Mouse (Mus musculus): ENCODE measurements around the gene Tmprss9. TPM values are rescaled to one million over a fixed set of nuclear protein-coding genes. Genes with fewer than 3 reads are reported as not detected.

The Tmprss9 gene
- total and polyA plus RNA-seq, 3 experiments, result 0.15 to 0.25 TPM; not detected in 1

DNA sequence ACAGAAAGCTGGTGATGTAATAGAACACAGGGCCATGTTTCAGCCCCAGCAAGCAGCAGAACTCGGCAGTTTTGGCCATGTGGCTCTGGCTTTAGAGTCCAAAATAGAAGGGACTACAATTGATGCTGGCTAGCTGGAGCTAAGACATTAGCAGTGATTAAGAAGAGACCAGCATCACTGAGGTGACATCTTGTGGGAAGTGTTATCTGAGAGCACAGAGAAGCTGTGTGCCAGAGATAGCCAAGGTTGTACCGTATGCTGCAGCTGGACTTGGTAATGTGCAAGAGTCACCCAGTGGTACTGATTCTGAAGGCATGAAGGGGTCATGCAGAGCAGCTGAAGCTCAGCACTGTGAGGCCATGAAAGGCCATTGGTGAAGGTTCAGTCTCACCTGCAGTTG, 43.6 kb downstream of the Tmprss9 start:
- DNase-seq (ENCODE audit: low read depth, low spot score), result peak; percentile 46
- Histone ChIP-seq H3K27me3 (ENCODE audit: control insufficient read depth in 1 of 2, insufficient read depth in 2 of 2, low read length in 2 of 2) (no peaks in the 10 kb centered on the region; a peak in 1 of 4 replicates), H3K36me3 (ENCODE audit: control insufficient read depth in 1 of 2, insufficient read depth in 2 of 2, low read length in 2 of 2) (peaks cover 0 to 2% of the 10 kb centered on the region in 2 experiments; a peak in 1 of 4 replicates), H3K79me2 (ENCODE audit: control insufficient read depth, insufficient read depth, low read length, poor library complexity) (peaks cover 6% of the 10 kb centered on the region), H3K4me3 (ENCODE audit: control insufficient read depth in 1 of 2, insufficient read depth in 1 of 2, low read depth in 2 of 2, low read length in 2 of 2) (no peak overlapping the region), H3K9ac (ENCODE audit: control insufficient read depth, low read depth, low read length, poor library complexity, severe bottlenecking) (no peak overlapping the region), H3K27ac (ENCODE audit: control insufficient read depth, low read depth, low read length) (no peak overlapping the region), H3K9me3 (replicated peaks; ENCODE audit: insufficient read depth, low read length) (no peaks in the 10 kb centered on the region), H3K4me1 (ENCODE audit: control insufficient read depth in 1 of 2, insufficient read depth in 2 of 2, low read length in 2 of 2) (peaks cover 0 to 8% of the 10 kb centered on the region in 2 experiments; a peak in 1 of 4 replicates)
- no peak for TF ChIP-seq GABPA (IDR thresholded peaks at IDR 0.05; ENCODE audit: low read depth, low read length)
- TF ChIP-seq RCOR1 (IDR thresholded peaks at IDR 0.05; ENCODE audit: low read depth, low read length), result peak; percentile 66
- TF ChIP-seq ZKSCAN1 (IDR thresholded peaks at IDR 0.05; ENCODE audit: low read depth, low read length), result no peak
- no peak for TF ChIP-seq KAT2A (conservative IDR thresholded peaks at IDR 0.05; ENCODE audit: low read depth, low read length)
- no peak for TF ChIP-seq CHD2 (IDR thresholded peaks at IDR 0.05; ENCODE audit: low read length)
- no peak for TF ChIP-seq USF2 (IDR thresholded peaks at IDR 0.05; ENCODE audit: borderline replicate concordance in 1 of 2, insufficient read depth in 1 of 2, low read depth in 1 of 2, low read length in 2 of 2)
- no peak for TF ChIP-seq ZC3H11A (IDR thresholded peaks at IDR 0.05; ENCODE audit: low read depth, low read length)
- TF ChIP-seq NELFE (IDR thresholded peaks at IDR 0.05; ENCODE audit: low read depth, low read length), result no peak
- TF ChIP-seq ELF1 (IDR thresholded peaks at IDR 0.05; ENCODE audit: low read depth, low read length), result no peak
- TF ChIP-seq GATA1 (IDR thresholded peaks at IDR 0.05; ENCODE audit: low read depth, low read length), result peak; percentile 70
- TF ChIP-seq POLR2AphosphoS5 (IDR thresholded peaks at IDR 0.05; ENCODE audit: borderline replicate concordance, low read depth, low read length), result no peak
- peak; percentile 80 for TF ChIP-seq TAL1 (IDR thresholded peaks at IDR 0.05; ENCODE audit: low read length)
- no peak for TF ChIP-seq MAZ (IDR thresholded peaks at IDR 0.05; ENCODE audit: low read depth, low read length)
- no peak for TF ChIP-seq UBTF (IDR thresholded peaks at IDR 0.05; ENCODE audit: borderline replicate concordance, insufficient read depth, low read depth, low read length)
- no peak for TF ChIP-seq CHD1 (IDR thresholded peaks at IDR 0.05; ENCODE audit: low read depth, low read length)
- no peak for TF ChIP-seq MXI1 (IDR thresholded peaks at IDR 0.05; ENCODE audit: low read depth, low read length)
- no peak for TF ChIP-seq JUND (IDR thresholded peaks at IDR 0.05; ENCODE audit: low read depth, low read length)
- TF ChIP-seq NRF1 (IDR thresholded peaks at IDR 0.05; ENCODE audit: insufficient read depth, low read depth, low read length, poor library complexity, severe bottlenecking), result no peak
- peak; percentile 79 for TF ChIP-seq TCF12 (IDR thresholded peaks at IDR 0.05; ENCODE audit: low read depth, low read length)
- no peak for TF ChIP-seq CTCF (IDR thresholded peaks at IDR 0.05 in 2 of 3, conservative IDR thresholded peaks at IDR 0.05 in 1 of 3; ENCODE audit: control insufficient read depth in 1 of 3, insufficient read depth in 1 of 3, low read depth in 2 of 3, low read length in 3 of 3, poor library complexity in 1 of 3, severe bottlenecking in 1 of 3)
- 0 out of 2 replicates have a peak, but pooled peaks have one; percentile 7 for TF ChIP-seq ETS1 (IDR thresholded peaks at IDR 0.05; ENCODE audit: low read depth, low read length)
- no peak for TF ChIP-seq TBP (IDR thresholded peaks at IDR 0.05; ENCODE audit: low read depth, low read length)
- TF ChIP-seq POLR2A (IDR thresholded peaks at IDR 0.05; ENCODE audit: control insufficient read depth in 1 of 2, insufficient read depth in 1 of 2, low read depth in 1 of 2, low read length in 2 of 2, poor library complexity in 1 of 2), result no peak
- TF ChIP-seq MEF2A (IDR thresholded peaks at IDR 0.05; ENCODE audit: extremely low read depth, insufficient replicate concordance, low read depth, low read length, poor library complexity, severe bottlenecking), result no peak
- no peak for TF ChIP-seq SMC3 (IDR thresholded peaks at IDR 0.05; ENCODE audit: low read depth, low read length)
- TF ChIP-seq POLR2AphosphoS2 (IDR thresholded peaks at IDR 0.05; ENCODE audit: low read length), result no peak
- peak; percentile 58 to 72 for TF ChIP-seq EP300 (IDR thresholded peaks at IDR 0.05; ENCODE audit: low read depth in 1 of 2, low read length in 2 of 2)
- no peak for TF ChIP-seq BHLHE40 (IDR thresholded peaks at IDR 0.05; ENCODE audit: borderline replicate concordance, low read depth, low read length)
- TF ChIP-seq ZMIZ1 (IDR thresholded peaks at IDR 0.05; ENCODE audit: low read depth, low read length), result no peak
- TF ChIP-seq E2F4 (IDR thresholded peaks at IDR 0.05; ENCODE audit: borderline replicate concordance, low read depth, low read length), result no peak
- TF ChIP-seq MAFK (IDR thresholded peaks at IDR 0.05; ENCODE audit: borderline replicate concordance, low read depth, low read length), result no peak
- no peak for TF ChIP-seq MAX (IDR thresholded peaks at IDR 0.05; ENCODE audit: low read length)
- no peak for TF ChIP-seq SIN3A (IDR thresholded peaks at IDR 0.05; ENCODE audit: low read length)
- TF ChIP-seq USF1 (IDR thresholded peaks at IDR 0.05; ENCODE audit: low read depth, low read length), result no peak
- no peak for TF ChIP-seq MYB (IDR thresholded peaks at IDR 0.05; ENCODE audit: low read depth, low read length)
- TF ChIP-seq HCFC1 (IDR thresholded peaks at IDR 0.05; ENCODE audit: low read depth, low read length), result no peak
- no peak for TF ChIP-seq ZNF384 (IDR thresholded peaks at IDR 0.05; ENCODE audit: low read depth, low read length)
- TF ChIP-seq RAD21 (IDR thresholded peaks at IDR 0.05; ENCODE audit: low read depth, low read length), result no peak
